Mouse (Mus musculus) MEL (cell line): ENCODE measurements at regions not wholly inside any gene's neighbourhood (a gene's known extent, or its start where the extent isn't known, plus 50 kb on each side); places are given as distances from the start of the nearest gene placed in this dataset.

Experiments
- CHD2 ChIP-seq: IDR thresholded peaks from 2 replicates; pipeline ENCODE4 v1.6.1; 2011; ENCODE audit warnings: low read length, improper control_type of control experiment
- POLR2A ChIP-seq, 2 experiments: IDR thresholded peaks; 2 replicates each; pipeline ENCODE4 v1.6.1; 2011 to 2012; ENCODE audit warnings: low read length in 2 of 2, mild to moderate bottlenecking in 2 of 2, control low read depth in 1 of 2, improper control_type of control experiment in 1 of 2, low read depth in 1 of 2, moderate library complexity in 1 of 2; ENCODE audit not compliant: control insufficient read depth in 1 of 2, insufficient read depth in 1 of 2, poor library complexity in 1 of 2
- ZMIZ1 ChIP-seq: IDR thresholded peaks from 2 replicates; pipeline ENCODE4 v1.6.1; 2012; ENCODE audit warnings: low read depth, mild to moderate bottlenecking, inconsistent platforms, low read length, improper control_type of control experiment, moderate library complexity
- ZNF384 ChIP-seq: IDR thresholded peaks from 2 replicates; pipeline ENCODE4 v1.6.1; 2012; ENCODE audit warnings: low read depth, mild to moderate bottlenecking, inconsistent platforms, low read length, improper control_type of control experiment

DNA sequence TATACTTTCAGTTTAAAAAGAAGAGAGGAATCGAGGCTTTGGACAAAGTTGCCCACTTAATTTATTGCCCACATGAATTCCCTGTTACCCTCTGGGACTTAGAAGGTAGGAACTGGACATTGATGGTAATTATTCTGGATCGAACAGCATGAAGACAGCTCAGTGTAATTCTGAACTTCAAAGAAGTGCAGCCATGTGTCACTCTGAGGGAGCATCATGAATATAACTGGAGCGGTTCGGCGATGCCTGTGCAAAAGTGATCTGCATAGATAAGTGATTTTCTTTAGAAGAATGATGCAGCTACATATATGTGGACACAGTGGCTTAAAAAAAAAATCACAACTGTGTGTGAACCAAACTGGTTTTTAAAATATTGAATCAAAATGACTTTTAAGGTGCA lies 449.5 kb downstream of the Rapgef2 start:
- TF ChIP-seq CHD2 = no peak
- no peak for TF ChIP-seq ZMIZ1
- no peak for TF ChIP-seq POLR2A (IDR thresholded peaks at IDR 0.05; ENCODE audit: control insufficient read depth in 1 of 2, insufficient read depth in 1 of 2, low read depth in 1 of 2, low read length in 2 of 2, poor library complexity in 1 of 2)
- no peak for TF ChIP-seq ZNF384
